Mouse (Mus musculus) neural tube, embryonic 12.5 days (tissue): ENCODE results near the gene Soga1. TPM values are rescaled to one million over a fixed set of nuclear protein-coding genes. Genes with fewer than 3 reads are reported as not detected.

ENCODE experiments used
- ATAC-seq: fragments of 200-750 bp; cut with Nextera tagmentation; 2 replicates; pipeline ENCODE4 v1.8.0; 2017; ENCODE audit warnings: low read depth, mild to moderate bottlenecking, moderate TSS enrichment, moderate library complexity; ENCODE audit not compliant: low FRiP score
- H3K27ac ChIP-seq: fragments of 300-500 bp; sonication (generic); 2 replicates; pipeline ENCODE4 v1.5.1; 2016
- H3K27me3 ChIP-seq: fragments of 300-500 bp; sonication (generic); replicated peaks from 2 replicates; pipeline ENCODE4 v1.6.1; 2016; ENCODE audit warnings: mild to moderate bottlenecking
- H3K36me3 ChIP-seq: fragments of 300-500 bp; sonication (generic); 2 replicates; pipeline ENCODE4 v1.6.1; 2016; ENCODE audit warnings: mild to moderate bottlenecking
- H3K4me1 ChIP-seq: fragments of 300-500 bp; sonication (generic); 2 replicates; pipeline ENCODE4 v1.6.1; 2016
- H3K4me2 ChIP-seq: fragments of 300-500 bp; sonication (generic); replicated peaks from 2 replicates; pipeline ENCODE4 v1.6.1; 2016; ENCODE audit warnings: mild to moderate bottlenecking
- H3K4me3 ChIP-seq: fragments of 300-500 bp; sonication (generic); 2 replicates; pipeline ENCODE4 v1.5.1; 2016
- H3K9ac ChIP-seq: fragments of 300-500 bp; sonication (generic); 2 replicates; pipeline ENCODE4 v1.6.1; 2016; ENCODE audit warnings: mild to moderate bottlenecking
- H3K9me3 ChIP-seq: fragments of 300-500 bp; sonication (generic); 2 replicates; pipeline ENCODE4 v1.6.1; 2016; ENCODE audit warnings: mild to moderate bottlenecking
- WGBS: fragments of 180-500 bp; shearing (Covaris S2); methylation state at CpG from one replicate; pipeline ENCODE4 v1.1.7; 2016; 5-methylcytosine and 5-hydroxymethylcytosine counted together
- polyA plus RNA-seq: library from polyadenylated mRNA; unstranded; fragments of >200 nt; fragmentation: Nextera tagmentation; extraction: Ambion mirVana; gene quantifications from 2 replicates; pipeline ENCODE4 v1.2.1, GENCODE M21; 2016

Soga1 gene
- 6.1 TPM in 2 replicates for polyA plus RNA-seq

GRCm38 (mm10) chr2:157078793-157079700, at the start of gene Soga1:
TSS of gene Soga1 (minus strand) at chr2:157079254.
- ATAC-seq: peak; percentile 86
- peak within 1 kb of the TSS; percentile 98 for H3K27ac ChIP-seq

GRCm38 (mm10) chr2:157128072-157128471, 49.0 kb upstream of the Soga1 start:
- Histone ChIP-seq H3K27me3 (no peaks in the 10 kb centered on the region), H3K4me1 (no peaks in the 10 kb centered on the region), H3K9ac (no peak overlapping the region), H3K27ac (no peak overlapping the region), H3K4me3 (no peak overlapping the region), H3K36me3 (no peaks in the 10 kb centered on the region; the same call in 1 of the 2 replicates), H3K9me3 (no peaks in the 10 kb centered on the region), H3K4me2 (no peak overlapping the region)
- ATAC-seq: no peak
- WGBS: 72% methylated on average over 4 of the region's 4 CpGs

More at GRCm38 (mm10) chr2:157078793-157079700, at the start of gene Soga1:
- peaks cover 6% of the 10 kb centered on the region; the same call in 1 of the 2 replicates for H3K36me3 ChIP-seq
- no peaks in the 10 kb centered on the region for H3K9me3 ChIP-seq
- peak within 1 kb of the TSS; percentile 98 for H3K4me2 ChIP-seq
- H3K27me3 ChIP-seq: no peaks in the 10 kb centered on the region
- peak within 1 kb of the TSS; percentile 99 for H3K9ac ChIP-seq
- H3K4me3 ChIP-seq: peak within 1 kb of the TSS; percentile 100
- WGBS: under 1% methylated on average over 131 of the region's 136 CpGs
- peaks cover 52% of the 10 kb centered on the region for H3K4me1 ChIP-seq

- Histone ChIP-seq H3K4me2 (no peak overlapping the region), H3K27ac (no peak overlapping the region), H3K27me3 (no peaks in the 10 kb centered on the region), H3K36me3 (no peaks in the 10 kb centered on the region; the same call in 1 of the 2 replicates), H3K9ac (no peak overlapping the region), H3K4me1 (no peaks in the 10 kb centered on the region), H3K9me3 (no peaks in the 10 kb centered on the region), H3K4me3 (no peak overlapping the region)
- no peak for ATAC-seq
- 92% methylated on average over 3 of the region's 3 CpGs for WGBS
These were observed 48.3 kb upstream of the Soga1 start for GRCm38 (mm10) chr2:157127370-157127769.

GRCm38 (mm10) chr2:157125246-157125645, 46.2 kb upstream of the Soga1 start:
- no peak overlapping the region for H3K4me3 ChIP-seq
- no peaks in the 10 kb centered on the region for H3K4me1 ChIP-seq
- no peak overlapping the region for H3K4me2 ChIP-seq
- H3K9ac ChIP-seq: no peak overlapping the region
- H3K9me3 ChIP-seq: no peaks in the 10 kb centered on the region
- H3K36me3 ChIP-seq: no peaks in the 10 kb centered on the region; the same call in 1 of the 2 replicates
- ATAC-seq: no peak
- H3K27ac ChIP-seq: no peak overlapping the region
- no peaks in the 10 kb centered on the region for H3K27me3 ChIP-seq
- 86% methylated on average over 3 of the region's 3 CpGs for WGBS

GRCm38 (mm10) chr2:157121766-157122165, 42.7 kb upstream of the Soga1 start:
- Histone ChIP-seq H3K27ac (no peak overlapping the region), H3K4me2 (no peak overlapping the region), H3K4me3 (no peak overlapping the region), H3K9ac (no peak overlapping the region), H3K9me3 (no peaks in the 10 kb centered on the region), H3K4me1 (no peaks in the 10 kb centered on the region), H3K36me3 (peaks cover 4% of the 10 kb centered on the region; the same call in 1 of the 2 replicates), H3K27me3 (no peaks in the 10 kb centered on the region)
- 94% methylated on average over 8 of the region's 8 CpGs for WGBS
- no peak for ATAC-seq

- no peaks in the 10 kb centered on the region for H3K4me1 ChIP-seq
- no peak overlapping the region for H3K4me3 ChIP-seq
- no peak overlapping the region for H3K9ac ChIP-seq
- no peak overlapping the region for H3K27ac ChIP-seq
- H3K9me3 ChIP-seq: no peaks in the 10 kb centered on the region
- H3K27me3 ChIP-seq: no peaks in the 10 kb centered on the region
- no peak overlapping the region for H3K4me2 ChIP-seq
- WGBS: 80% methylated on average over 3 of the region's 3 CpGs
- H3K36me3 ChIP-seq: peaks cover 8% of the 10 kb centered on the region
- no peak for ATAC-seq
These were observed 40.0 kb upstream of the Soga1 start for GRCm38 (mm10) chr2:157119075-157119474.

- Histone ChIP-seq H3K9ac (no peak overlapping the region), H3K9me3 (no peaks in the 10 kb centered on the region), H3K4me3 (no peak overlapping the region), H3K4me2 (no peak overlapping the region), H3K4me1 (no peaks in the 10 kb centered on the region), H3K27ac (no peak overlapping the region), H3K36me3 (peaks cover 13% of the 10 kb centered on the region), H3K27me3 (no peaks in the 10 kb centered on the region)
- no peak for ATAC-seq
- WGBS: 86% methylated on average over 4 of the region's 4 CpGs
These were observed 39.5 kb upstream of the Soga1 start for GRCm38 (mm10) chr2:157118556-157118955.

GRCm38 (mm10) chr2:157116964-157117363, 37.9 kb upstream of the Soga1 start:
- no peak for ATAC-seq
- H3K36me3 ChIP-seq: peaks cover 15% of the 10 kb centered on the region
- H3K27ac ChIP-seq: no peak overlapping the region
- no peaks in the 10 kb centered on the region for H3K9me3 ChIP-seq
- WGBS: 31% methylated on average over 3 of the region's 3 CpGs
- no peak overlapping the region for H3K4me3 ChIP-seq
- no peaks in the 10 kb centered on the region for H3K4me1 ChIP-seq
- H3K9ac ChIP-seq: no peak overlapping the region
- no peaks in the 10 kb centered on the region for H3K27me3 ChIP-seq
- no peak overlapping the region for H3K4me2 ChIP-seq

- Histone ChIP-seq H3K9ac (no peak overlapping the region), H3K4me1 (no peaks in the 10 kb centered on the region), H3K4me3 (no peak overlapping the region), H3K27me3 (no peaks in the 10 kb centered on the region), H3K27ac (no peak overlapping the region), H3K4me2 (no peak overlapping the region), H3K36me3 (peaks cover 13% of the 10 kb centered on the region), H3K9me3 (no peaks in the 10 kb centered on the region)
- WGBS: 87% methylated on average over 4 of the region's 4 CpGs
- no peak for ATAC-seq
These were observed 29.2 kb upstream of the Soga1 start for GRCm38 (mm10) chr2:157108236-157108635.

GRCm38 (mm10) chr2:157104454-157104853, 25.4 kb upstream of the Soga1 start:
- Histone ChIP-seq H3K4me2 (no peak overlapping the region), H3K9ac (no peak overlapping the region), H3K4me3 (no peak overlapping the region), H3K4me1 (no peaks in the 10 kb centered on the region), H3K36me3 (peaks cover 35% of the 10 kb centered on the region), H3K27ac (no peak overlapping the region), H3K27me3 (no peaks in the 10 kb centered on the region), H3K9me3 (no peaks in the 10 kb centered on the region)
- 81% methylated on average over 8 of the region's 8 CpGs for WGBS
- ATAC-seq: no peak

GRCm38 (mm10) chr2:157102256-157102655, 23.2 kb upstream of the Soga1 start:
- Histone ChIP-seq H3K36me3 (peaks cover 31% of the 10 kb centered on the region), H3K4me1 (no peaks in the 10 kb centered on the region), H3K4me2 (no peak overlapping the region), H3K27ac (no peak overlapping the region), H3K27me3 (no peaks in the 10 kb centered on the region), H3K4me3 (no peak overlapping the region), H3K9ac (no peak overlapping the region), H3K9me3 (no peaks in the 10 kb centered on the region)
- 45% methylated on average over 2 of the region's 2 CpGs for WGBS
- ATAC-seq: no peak

GRCm38 (mm10) chr2:157101650-157102049, 22.6 kb upstream of the Soga1 start:
- Histone ChIP-seq H3K4me2 (no peak overlapping the region), H3K36me3 (peaks cover 31% of the 10 kb centered on the region), H3K27ac (no peak overlapping the region), H3K4me3 (no peak overlapping the region), H3K4me1 (no peaks in the 10 kb centered on the region), H3K27me3 (no peaks in the 10 kb centered on the region), H3K9me3 (no peaks in the 10 kb centered on the region), H3K9ac (no peak overlapping the region)
- 98% methylated on average over 9 of the region's 9 CpGs for WGBS
- no peak for ATAC-seq

GRCm38 (mm10) chr2:157100319-157100605, 21.2 kb upstream of the Soga1 start:
- no peaks in the 10 kb centered on the region for H3K27me3 ChIP-seq
- H3K9ac ChIP-seq: no peak overlapping the region
- no peak overlapping the region for H3K27ac ChIP-seq
- no peak for ATAC-seq
- H3K4me3 ChIP-seq: no peak overlapping the region
- H3K4me1 ChIP-seq: no peaks in the 10 kb centered on the region
- WGBS: 82% methylated on average over 12 of the region's 12 CpGs
- peaks cover 31% of the 10 kb centered on the region for H3K36me3 ChIP-seq
- H3K4me2 ChIP-seq: no peak overlapping the region
- no peaks in the 10 kb centered on the region for H3K9me3 ChIP-seq
